Mouse (Mus musculus) heart, adult 2 months (tissue): Measurements from ENCODE around the gene Col8a2. TPM values are rescaled to one million over a fixed set of nuclear protein-coding genes. Genes with fewer than 3 reads are reported as not detected.
A peak's percentile ranks its signal among the peaks of the same experiment; 100 is the strongest.

ENCODE experiments used
- DNase-seq, 2 experiments: peaks; one replicate each; pipeline ENCODE4 v3.0.0; 2021
- H3K27ac ChIP-seq: fragments of 200-600 bp; 2 replicates; pipeline ENCODE4 v1.8.1; 2022
- H3K27me3 ChIP-seq: fragments of 200-500 bp; 2 replicates; pipeline ENCODE4 v1.6.1; 2012; ENCODE audit warnings: mild to moderate bottlenecking, low read length, inconsistent platforms, mixed read lengths; ENCODE audit not compliant: control insufficient read depth, insufficient read depth
- H3K36me3 ChIP-seq: fragments of 200-500 bp; 2 replicates; pipeline ENCODE4 v1.6.1; 2012; ENCODE audit warnings: low read length, inconsistent platforms; ENCODE audit not compliant: control insufficient read depth, insufficient read depth
- H3K4me1 ChIP-seq: fragments of 200-500 bp; 2 replicates; pipeline ENCODE4 v1.6.1; 2011; ENCODE audit warnings: low read length; ENCODE audit not compliant: control insufficient read depth, insufficient read depth
- H3K4me3 ChIP-seq: fragments of 200-600 bp; 2 replicates; pipeline ENCODE4 v1.8.1; 2022
- H3K79me2 ChIP-seq: fragments of 200-500 bp; replicated peaks from 2 replicates; pipeline ENCODE4 v1.6.1; 2012; ENCODE audit warnings: mild to moderate bottlenecking, inconsistent platforms, low read length, moderate library complexity, mixed read lengths; ENCODE audit not compliant: control insufficient read depth, insufficient read depth
- H3K9ac ChIP-seq: fragments of 200-500 bp; 2 replicates; pipeline ENCODE4 v1.6.1; 2012; ENCODE audit warnings: low read depth, mild to moderate bottlenecking, control low read depth, inconsistent platforms, low read length, mixed read lengths
- CTCF ChIP-seq: fragments of 200-600 bp; IDR thresholded peaks from 2 replicates; pipeline ENCODE4 v1.8.1; 2022; ENCODE audit warnings: antibody characterized with exemption, mild to moderate bottlenecking, moderate library complexity
- EP300 ChIP-seq: fragments of 200-500 bp; IDR thresholded peaks from 2 replicates; pipeline ENCODE4 v1.6.1; 2011; ENCODE audit warnings: low read depth, low read length, control low read depth; ENCODE audit not compliant: insufficient read depth
- POLR2A ChIP-seq: fragments of 200-500 bp; IDR thresholded peaks from 2 replicates; pipeline ENCODE4 v1.6.1; 2011; ENCODE audit warnings: mild to moderate bottlenecking, low read depth, low read length, control low read depth; ENCODE audit not compliant: insufficient read depth
- WGBS: fragments of 180-500 bp; shearing (Covaris S2); methylation state at CpG from one replicate; pipeline ENCODE4 v1.1.7; 2018; 5-methylcytosine and 5-hydroxymethylcytosine counted together
- intact Hi-C: fragments of 180-260 bp; cut with DNase I; formaldehyde crosslinking; loops from one replicate; pipeline ENCODE4 v1.15.1; 2025
- polyA plus RNA-seq: library from polyadenylated mRNA; depleted of rRNA; stranded (reverse); fragments of >200 nt; gene quantifications from 2 replicates; pipeline ENCODE4 v1.2.3, GENCODE M21; 2012
- total RNA-seq, 2 experiments: library from RNA; stranded (reverse); gene quantifications; 2 replicates each; pipeline ENCODE4 v1.2.3; 2021

Col8a2 gene
- total and polyA plus RNA-seq, 3 experiments: 0.45 to 0.66 (median 0.57) TPM

DNA sequence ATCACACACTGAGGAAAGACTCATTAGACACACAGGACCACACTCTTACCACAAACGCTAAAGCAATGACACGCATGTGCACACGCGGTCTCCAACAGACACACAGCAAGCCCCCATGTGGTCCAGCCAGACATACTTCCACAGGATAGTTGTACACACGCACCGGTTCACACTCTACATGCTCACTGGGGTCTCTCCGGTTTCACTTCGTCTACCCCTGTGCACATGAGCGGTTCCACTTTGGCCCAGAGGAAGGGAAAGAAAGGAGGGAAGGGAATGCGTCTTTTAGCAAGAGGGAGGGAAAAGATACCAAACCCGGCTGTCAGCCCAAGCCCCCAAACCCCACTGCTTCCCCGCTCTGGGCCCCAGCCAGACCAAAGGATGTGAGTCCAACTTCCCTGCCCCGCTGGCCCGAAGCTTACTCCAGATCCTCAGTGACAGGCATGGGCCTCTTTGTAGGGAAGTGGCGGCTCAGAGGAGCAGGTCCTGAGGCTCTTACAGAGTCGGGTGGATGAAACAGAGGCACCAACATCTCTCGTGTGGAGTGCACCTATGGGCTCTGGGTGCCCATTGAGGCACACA is 1.6 kb downstream of the Col8a2 start:
- Histone ChIP-seq H3K36me3 (no peaks in the 10 kb centered on the region), H3K9ac (no peak overlapping the region), H3K4me1 (peaks cover 3% of the 10 kb centered on the region), H3K4me3 (no peak overlapping the region), H3K79me2 (no peaks in the 10 kb centered on the region), H3K27me3 (peaks cover 5% of the 10 kb centered on the region), H3K27ac (no peak overlapping the region)
- intact Hi-C loops: no loop called here
- 39% methylated on average over 17 of the region's 17 CpGs for WGBS
- TF ChIP-seq CTCF (no peak), POLR2A (no peak), EP300 (no peak)
- DNase-seq: no peak

DNA sequence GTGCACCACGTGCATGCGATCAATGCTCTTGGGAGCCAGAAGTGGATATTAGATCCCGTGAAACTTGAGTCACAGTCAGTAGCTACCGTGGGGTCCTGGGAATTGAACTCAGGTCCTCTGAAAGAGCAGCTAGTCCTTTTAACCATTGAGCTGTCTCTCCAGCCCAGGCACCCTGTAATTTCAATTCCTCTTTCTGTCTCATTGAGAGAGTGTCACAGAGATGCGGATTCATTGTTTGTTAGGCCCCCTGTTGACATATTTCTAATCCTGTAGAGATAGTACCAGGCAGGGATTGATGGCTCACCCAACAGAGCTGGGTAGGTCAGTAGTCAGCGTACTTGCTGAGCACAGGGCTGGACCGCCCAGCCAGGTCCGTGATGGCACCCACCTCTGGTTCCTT is 3.7 kb downstream of the Col8a2 start:
- Histone ChIP-seq H3K9ac (no peak overlapping the region), H3K27me3 (peaks cover 5% of the 10 kb centered on the region), H3K4me1 (peaks cover 3% of the 10 kb centered on the region), H3K36me3 (no peaks in the 10 kb centered on the region), H3K27ac (no peak overlapping the region), H3K4me3 (no peak overlapping the region), H3K79me2 (no peaks in the 10 kb centered on the region)
- WGBS: 87% methylated on average over 8 of the region's 8 CpGs
- TF ChIP-seq CTCF: no peak
- no peak for TF ChIP-seq POLR2A
- TF ChIP-seq EP300: no peak
- intact Hi-C loops: no loop called here
- DNase-seq: no peak

DNA sequence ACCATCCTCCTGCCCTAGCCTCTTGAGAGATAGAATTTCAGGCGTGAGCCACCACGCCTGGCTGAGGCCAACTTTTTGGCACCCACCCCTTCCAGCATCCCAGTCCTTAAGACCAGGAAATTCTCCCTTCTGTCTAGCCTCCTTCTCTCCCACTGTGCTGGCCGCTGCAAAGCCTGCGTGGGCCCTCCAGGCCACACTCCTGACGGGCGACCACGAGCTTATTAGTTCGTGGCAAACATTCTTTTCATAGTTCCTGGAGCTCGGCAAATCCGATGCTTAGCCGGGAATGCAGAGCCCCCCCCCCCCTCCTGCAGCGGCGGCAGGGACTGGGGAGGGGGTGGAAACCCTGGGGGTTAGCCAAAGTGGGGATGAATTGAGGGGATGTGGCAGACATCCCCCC is 4.6 kb downstream of the Col8a2 start:
- Histone ChIP-seq H3K36me3 (no peaks in the 10 kb centered on the region), H3K4me1 (peaks cover 2% of the 10 kb centered on the region), H3K4me3 (no peak overlapping the region), H3K27me3 (peaks cover 3% of the 10 kb centered on the region), H3K9ac (no peak overlapping the region), H3K79me2 (no peaks in the 10 kb centered on the region), H3K27ac (no peak overlapping the region)
- WGBS: 44% methylated on average over 13 of the region's 13 CpGs
- intact Hi-C loops: no loop called here
- no peak for TF ChIP-seq EP300
- no peak for TF ChIP-seq POLR2A
- TF ChIP-seq CTCF: no peak
- DNase-seq: no peak

DNA sequence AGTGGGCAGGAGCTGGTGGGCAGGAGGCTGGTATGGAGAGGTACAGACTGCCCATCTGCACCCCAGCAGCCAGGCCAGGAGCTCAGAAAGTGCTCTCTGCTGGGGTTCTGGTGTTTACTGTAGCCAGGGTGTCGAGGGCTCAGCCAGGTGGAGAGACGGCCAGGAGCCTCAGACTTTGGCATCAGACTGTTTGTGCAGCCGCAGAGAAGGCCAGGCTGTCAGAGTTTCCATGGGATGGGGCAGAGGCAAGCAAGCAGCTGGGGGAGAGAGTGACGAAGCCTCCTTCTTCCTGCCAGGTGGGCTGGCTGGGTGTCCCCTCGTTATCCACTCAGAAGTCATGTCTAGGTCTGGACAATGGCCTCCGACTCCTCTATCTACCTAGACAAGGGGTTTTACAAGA is 8.6 kb downstream of the Col8a2 start:
- no peak for TF ChIP-seq CTCF
- DNase-seq: no peak
- WGBS: 80% methylated on average over 6 of the region's 6 CpGs
- H3K4me1 ChIP-seq: peaks cover 6% of the 10 kb centered on the region
- H3K36me3 ChIP-seq: no peaks in the 10 kb centered on the region
- no peaks in the 10 kb centered on the region for H3K27me3 ChIP-seq
- H3K79me2 ChIP-seq: no peaks in the 10 kb centered on the region
- H3K4me3 ChIP-seq: no peak overlapping the region
- H3K9ac ChIP-seq: no peak overlapping the region
- intact Hi-C loops: no loop called here
- H3K27ac ChIP-seq: no peak overlapping the region

DNA sequence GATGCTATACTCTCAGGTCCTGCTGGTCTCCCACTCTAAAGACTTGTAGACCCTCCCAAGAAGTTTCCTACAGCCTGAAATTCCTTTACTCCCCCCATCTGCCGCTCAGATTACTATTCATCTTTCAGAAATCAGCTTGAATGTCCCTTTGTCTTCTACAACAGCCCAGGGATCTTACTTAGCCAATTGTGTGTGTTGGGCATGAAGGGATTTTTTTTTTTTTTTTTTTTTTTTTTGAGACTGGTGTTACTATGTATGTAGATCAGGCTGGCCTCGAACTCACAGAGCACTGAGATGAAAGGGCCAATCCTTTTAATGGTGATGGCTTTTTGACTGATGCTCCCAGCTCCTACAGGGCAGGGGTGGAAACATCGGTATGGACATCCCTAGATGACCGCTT is 9.3 kb downstream of the Col8a2 start:
- Histone ChIP-seq H3K79me2 (no peaks in the 10 kb centered on the region), H3K9ac (no peak overlapping the region), H3K4me3 (no peak overlapping the region), H3K27me3 (no peaks in the 10 kb centered on the region; the same call in 1 of the 2 replicates), H3K27ac (no peak overlapping the region), H3K4me1 (peaks cover 6% of the 10 kb centered on the region), H3K36me3 (no peaks in the 10 kb centered on the region)
- WGBS: 62% methylated on average over 4 of the region's 4 CpGs
- intact Hi-C loops: no loop called here
- TF ChIP-seq CTCF (no peak), POLR2A (no peak), EP300 (no peak)
- no peak for DNase-seq

DNA sequence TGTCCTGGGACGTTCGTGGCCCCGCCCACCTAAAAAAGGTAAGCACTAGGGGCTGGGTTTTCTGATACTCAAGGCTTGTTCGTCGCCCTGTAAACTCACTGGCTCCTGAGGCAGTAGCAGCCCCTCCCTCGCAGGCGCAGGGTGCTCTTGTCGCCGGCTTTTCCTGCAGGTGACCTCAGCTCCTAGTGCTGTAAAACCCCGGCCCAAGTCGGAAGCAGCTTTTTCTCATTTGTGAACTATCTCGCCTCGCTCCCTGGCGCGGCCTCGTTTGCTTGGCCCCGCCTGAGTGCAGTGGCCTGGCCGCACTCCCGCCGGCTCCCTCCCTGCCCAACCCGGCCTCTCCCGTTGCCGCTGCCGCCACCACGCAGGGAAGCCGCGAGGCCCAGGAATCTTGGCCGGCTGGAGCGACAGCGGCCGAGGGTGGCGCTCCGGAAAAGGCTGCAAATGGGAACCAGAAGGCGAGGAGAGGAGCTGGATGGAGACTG is 10.1 kb downstream of the Col8a2 start:
- no peaks in the 10 kb centered on the region for H3K79me2 ChIP-seq
- no peaks in the 10 kb centered on the region for H3K36me3 ChIP-seq
- 3% methylated on average over 34 of the region's 34 CpGs for WGBS
- peak overlapping the region; percentile 48 for H3K27ac ChIP-seq
- TF ChIP-seq CTCF (0 out of 2 replicates have a peak, but pooled peaks have one; percentile 11), POLR2A (no peak), EP300 (no peak)
- peaks cover 3% of the 10 kb centered on the region; the same call in 1 of the 2 replicates for H3K27me3 ChIP-seq
- peaks cover 6% of the 10 kb centered on the region for H3K4me1 ChIP-seq
- H3K9ac ChIP-seq: peak overlapping the region; percentile 76
- intact Hi-C loops: no loop called here
- DNase-seq: peak; percentile 80 to 82
- H3K4me3 ChIP-seq: peak overlapping the region; percentile 48
